Mouse (Mus musculus) C2C12 (cell line): ENCODE measurements around the gene Ebf1.

ENCODE experiments used
- CEBPB ChIP-seq: IDR thresholded peaks from one replicate; pipeline ENCODE4 v1.6.1; 2011; ENCODE audit warnings: low read depth, mild to moderate bottlenecking, control low read depth, moderate library complexity
- CTCF ChIP-seq: IDR thresholded peaks from one replicate; pipeline ENCODE4 v1.5.1; 2011; ENCODE audit not compliant: control insufficient read depth, insufficient read depth, insufficient read length
- MYOD1 ChIP-seq: IDR thresholded peaks from one replicate; pipeline ENCODE4 v1.6.1; 2011; ENCODE audit warnings: low read depth; ENCODE audit not compliant: control insufficient read depth, insufficient read length
- USF1 ChIP-seq: IDR thresholded peaks from one replicate; pipeline ENCODE4 v1.6.1; 2011; ENCODE audit warnings: low read depth, mild to moderate bottlenecking, control low read depth, moderate library complexity

DNA sequence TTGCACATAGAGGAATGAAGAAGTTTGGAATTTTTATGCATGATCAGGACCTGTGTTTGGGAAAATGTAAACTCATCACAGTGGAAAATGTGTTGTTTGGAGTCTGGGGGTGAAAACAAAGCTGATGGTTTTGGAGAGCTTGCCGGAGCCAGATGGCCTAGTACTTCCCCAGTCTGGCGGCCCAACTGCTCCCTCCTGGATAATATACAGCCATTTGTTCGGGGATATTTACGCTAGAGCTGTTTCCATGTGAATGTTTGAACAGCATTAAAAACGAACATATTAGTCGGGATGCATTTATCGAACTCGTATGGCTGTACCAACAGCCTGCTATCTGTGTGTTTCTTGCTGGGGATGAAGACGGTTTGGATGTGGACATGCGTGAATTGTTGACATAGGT lies 8.9 kb downstream of the Ebf1 start:
- TF ChIP-seq CTCF (no peak), MYOD1 (no peak), USF1 (no peak), CEBPB (no peak)
